Mouse (Mus musculus): Measurements from ENCODE around the gene Kcnh2.

DNA sequence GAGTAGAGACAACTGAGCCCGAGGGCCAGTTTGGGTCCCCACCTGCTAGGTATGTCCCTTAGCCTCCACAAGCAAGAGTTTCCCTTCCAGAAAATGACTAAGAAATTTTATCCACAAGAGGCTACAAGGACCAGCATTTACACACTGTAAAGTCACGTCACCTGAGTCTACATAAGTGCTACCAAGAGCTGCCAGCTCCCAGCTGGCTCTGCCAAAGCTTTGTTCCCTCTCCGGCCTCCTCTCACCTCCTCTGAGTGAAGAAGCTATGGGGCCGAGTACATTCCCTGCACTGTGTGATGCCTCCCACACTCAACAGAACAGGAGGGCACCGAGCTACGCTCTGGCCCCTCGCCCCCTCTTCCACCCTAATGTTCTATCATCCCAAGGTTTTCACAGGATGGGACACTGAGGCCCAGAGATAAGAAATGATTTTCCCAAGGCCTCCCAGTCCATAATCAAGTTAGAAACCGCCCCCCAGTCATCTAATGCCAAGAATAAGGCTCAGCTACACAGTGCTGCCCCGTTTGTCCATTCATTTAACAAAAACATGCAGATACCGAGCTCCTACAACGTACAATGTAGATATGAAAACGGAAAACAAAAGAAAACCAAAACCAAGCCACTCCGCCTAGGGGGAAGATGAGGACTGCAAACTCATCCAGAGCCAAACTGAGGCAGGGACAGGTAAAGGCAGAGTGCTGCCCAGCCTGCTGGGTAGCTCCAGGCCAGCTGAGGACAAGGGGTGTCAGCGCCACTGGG lies 9.0 kb downstream of the Kcnh2 start:
- no peak for TF ChIP-seq POLR2A (IDR thresholded peaks at IDR 0.05; ENCODE audit: insufficient read depth, low read depth, low read length)
- TF ChIP-seq CTCF (IDR thresholded peaks at IDR 0.05): no peak
